Mouse (Mus musculus) CH12.LX (cell line): ENCODE data around the gene Zfp827.

ENCODE experiments used
- CTCF ChIP-seq, 2 experiments: IDR thresholded peaks in 1 of 2; conservative IDR thresholded peaks in 1 of 2; 2 replicates each; pipeline ENCODE4 v1.5.1; 2011 to 2012; ENCODE audit warnings: low read depth in 2 of 2, low read length in 2 of 2, improper control_type of control experiment in 1 of 2, inconsistent platforms in 1 of 2, mild to moderate bottlenecking in 1 of 2, moderate library complexity in 1 of 2
- EP300 ChIP-seq: IDR thresholded peaks from 2 replicates; pipeline ENCODE4 v1.6.1; 2011; ENCODE audit warnings: low read length, improper control_type of control experiment
- JUND ChIP-seq: conservative IDR thresholded peaks from 2 replicates; pipeline ENCODE4 v1.6.1; 2011; ENCODE audit warnings: low read depth, low read length, improper control_type of control experiment
- KAT2A ChIP-seq: IDR thresholded peaks from 2 replicates; pipeline ENCODE4 v1.6.1; 2012; ENCODE audit warnings: low read length, improper control_type of control experiment, inconsistent platforms; ENCODE audit not compliant: insufficient replicate concordance
- MAFK ChIP-seq: IDR thresholded peaks from 2 replicates; pipeline ENCODE4 v1.6.1; 2011; ENCODE audit warnings: low read length, improper control_type of control experiment; ENCODE audit not compliant: insufficient replicate concordance
- MYC ChIP-seq: IDR thresholded peaks from 2 replicates; pipeline ENCODE4 v1.6.1; 2011; ENCODE audit warnings: low read depth, mild to moderate bottlenecking, improper control_type of control experiment, low read length
- POLR2A ChIP-seq: IDR thresholded peaks from 2 replicates; pipeline ENCODE4 v1.6.1; 2011; ENCODE audit warnings: low read depth, mild to moderate bottlenecking, improper control_type of control experiment, low read length
- POLR2AphosphoS2 ChIP-seq: IDR thresholded peaks from 2 replicates; pipeline ENCODE4 v1.6.1; 2011; ENCODE audit warnings: low read depth, low read length, improper control_type of control experiment
- ZNF384 ChIP-seq: IDR thresholded peaks from 2 replicates; pipeline ENCODE4 v1.6.1; 2012; ENCODE audit warnings: low read depth, low read length, improper control_type of control experiment, inconsistent platforms

DNA sequence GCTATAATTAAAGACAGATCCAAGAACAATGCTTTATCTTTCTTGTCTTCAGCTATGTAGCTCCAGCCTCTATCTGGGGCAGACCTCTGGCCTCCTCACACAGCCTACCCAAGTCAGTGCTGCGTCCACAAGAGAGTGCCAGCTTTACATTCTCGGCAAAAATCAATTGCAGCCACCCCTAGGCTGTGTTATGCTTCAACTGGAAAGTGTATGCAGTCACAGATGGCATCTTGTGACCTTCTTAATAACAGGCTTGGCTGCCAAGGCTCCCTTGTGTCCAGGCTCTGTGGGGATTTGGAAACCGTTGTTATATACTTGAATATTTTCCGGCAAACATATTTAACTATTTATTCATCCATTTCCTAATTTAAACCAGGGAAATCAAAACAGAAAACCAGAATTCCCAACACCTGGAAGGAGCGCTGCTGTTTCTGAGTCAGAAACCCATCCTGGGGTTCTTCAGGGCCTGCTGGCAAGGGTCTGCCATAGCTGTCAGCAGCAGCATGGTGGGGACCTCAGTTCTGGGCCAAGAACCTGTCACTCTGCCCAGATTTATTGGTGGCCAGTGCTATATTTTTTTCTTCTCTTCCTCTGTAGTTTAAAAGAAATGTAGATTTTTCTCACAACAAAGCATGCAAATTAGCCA lies 194.0 kb downstream of the Zfp827 start:
- TF ChIP-seq CTCF (conservative IDR thresholded peaks at IDR 0.05 in 1 of 2, IDR thresholded peaks at IDR 0.05 in 1 of 2; ENCODE audit: low read depth in 2 of 2, low read length in 2 of 2) (no peak), MAFK (no peak), POLR2A (no peak), POLR2AphosphoS2 (no peak), JUND (no peak), MYC (no peak), ZNF384 (no peak), EP300 (no peak), KAT2A (no peak)
